Mouse (Mus musculus) frontal cortex, adult 2 months (tissue): ENCODE data around the gene E130114P18Rik. TPM values are rescaled to one million over a fixed set of nuclear protein-coding genes. Genes with fewer than 3 reads are reported as not detected.

ENCODE experiments used
- DNase-seq, 2 experiments: peaks; one replicate each; pipeline ENCODE4 v3.0.0; 2022; ENCODE audit warnings: low spot score in 1 of 2; ENCODE audit errors: extremely low spot score in 1 of 2
- polyA plus RNA-seq: library from polyadenylated mRNA; depleted of rRNA; stranded (reverse); fragments of >200 nt; gene quantifications from 2 replicates; pipeline ENCODE4 v1.2.3, GENCODE M21; 2012; rRNA removed

E130114P18Rik gene
- polyA plus RNA-seq, 1 experiment = 22.6 TPM

GRCm38 (mm10) chr4:97582796-97583430 is 195.0 kb downstream of the E130114P18Rik start:
- DNase-seq = no peak

DNA sequence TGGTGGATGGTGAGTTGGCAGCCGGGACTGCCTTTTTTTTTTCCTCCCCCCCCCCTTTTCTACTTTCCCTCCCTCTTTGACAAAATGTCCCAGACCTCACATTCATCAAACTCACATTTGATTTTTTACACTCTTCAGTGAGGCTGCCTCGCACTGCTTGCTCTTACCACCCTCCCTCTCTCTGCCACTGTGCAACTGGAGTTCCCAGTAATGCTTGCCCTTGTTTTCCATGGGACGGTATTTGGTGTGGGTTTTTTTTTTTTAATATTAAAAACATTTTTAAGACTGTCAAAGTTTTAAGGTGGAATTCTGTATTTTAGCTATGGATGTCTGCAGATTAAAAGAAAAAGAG is 195.8 kb downstream of the E130114P18Rik start:
- DNase-seq = no peak

- DNase-seq = no peak
These were observed 196.4 kb downstream of the E130114P18Rik start for GRCm38 (mm10) chr4:97581314-97582063.

DNA sequence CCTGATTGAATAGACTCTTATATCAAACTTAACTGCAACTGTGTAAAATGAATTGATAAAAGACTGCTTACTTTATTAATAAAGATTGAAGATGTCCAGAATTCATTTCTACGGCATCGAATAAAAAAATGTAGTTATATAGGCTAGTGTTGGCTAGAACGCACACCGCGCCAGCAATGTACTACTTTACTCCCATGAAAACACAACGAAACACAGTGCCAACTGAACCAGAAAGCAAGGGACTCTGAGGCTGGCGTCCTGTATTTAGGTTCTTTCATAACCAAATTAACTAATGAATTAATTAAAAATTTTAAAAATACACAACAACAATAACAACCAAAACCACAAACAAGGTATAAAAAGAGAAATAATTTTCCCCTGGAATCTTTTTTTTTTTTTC is 197.0 kb downstream of the E130114P18Rik start:
- DNase-seq = no peak

DNA sequence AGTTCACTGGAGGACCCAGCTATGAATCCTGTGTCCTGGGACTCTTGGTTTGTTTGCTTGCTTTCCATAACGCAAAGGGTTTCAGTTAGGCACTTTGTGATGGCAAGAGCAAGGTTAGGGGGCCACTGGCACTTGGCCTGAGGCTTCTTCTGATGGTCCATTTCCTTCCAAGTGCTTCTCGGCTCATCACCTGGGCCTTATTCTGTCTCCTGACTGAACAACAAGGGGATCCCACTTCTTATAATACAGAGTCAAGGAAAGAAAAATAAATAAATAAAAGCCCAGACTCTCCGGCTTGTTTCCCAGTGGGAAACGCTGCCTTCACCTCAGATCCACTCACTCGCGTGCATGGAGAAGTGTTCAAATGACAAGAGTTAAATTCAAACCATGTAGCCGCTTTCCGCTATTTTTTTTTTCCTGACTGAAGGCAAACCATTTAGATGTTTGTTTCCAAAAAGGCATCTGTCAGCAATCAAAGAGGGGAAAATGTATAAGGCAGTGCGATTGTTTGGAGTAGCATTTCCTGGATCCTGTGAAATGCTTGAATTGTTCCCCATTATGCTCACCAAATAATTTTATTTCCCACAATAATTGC is 199.2 kb downstream of the E130114P18Rik start:
- no peak for DNase-seq

GRCm38 (mm10) chr4:97577431-97577830 is 200.4 kb downstream of the E130114P18Rik start:
- DNase-seq = no peak

DNA sequence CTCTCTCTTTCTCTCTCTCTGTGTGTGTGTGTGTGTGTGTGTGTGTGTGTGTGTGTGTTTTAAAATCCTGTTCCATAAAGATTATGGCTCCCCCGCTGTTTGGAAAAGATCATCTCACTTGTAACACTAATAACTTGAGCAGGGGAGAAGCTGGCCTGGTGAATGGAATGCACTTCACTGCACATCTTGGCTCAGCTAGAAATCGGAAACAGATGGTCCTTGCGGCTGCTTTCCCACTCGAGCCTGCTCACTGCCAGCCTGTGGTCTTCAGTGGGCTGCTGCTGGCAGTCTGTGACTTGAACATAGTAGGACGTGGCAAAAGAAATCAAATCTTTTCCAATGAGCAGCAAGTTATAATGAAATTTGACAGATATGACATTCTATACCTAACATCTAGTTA is 202.4 kb downstream of the E130114P18Rik start:
- peak; percentile 28 to 66 for DNase-seq

GRCm38 (mm10) chr4:97569320-97569719 is 208.6 kb downstream of the E130114P18Rik start:
- no peak for DNase-seq

DNA sequence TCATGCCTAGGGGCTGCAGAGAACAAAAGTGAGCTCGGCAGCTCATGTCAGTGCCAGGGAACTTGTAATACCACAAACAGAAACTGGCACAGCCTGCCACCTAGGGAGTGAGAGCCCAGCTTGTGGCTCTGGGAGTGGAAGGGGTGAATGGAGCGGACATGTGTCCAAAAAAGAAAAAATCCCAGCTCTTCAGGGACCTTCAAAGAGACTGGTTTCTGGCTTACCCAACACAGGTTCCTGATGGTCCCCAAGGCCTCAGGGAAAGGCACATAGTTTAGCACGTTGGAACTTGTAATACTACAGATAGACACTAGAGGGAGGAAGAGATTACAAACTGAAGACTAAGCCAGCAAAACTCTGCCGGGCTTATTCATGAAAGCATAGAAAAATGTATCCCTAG is 213.2 kb downstream of the E130114P18Rik start:
- no peak for DNase-seq

DNA sequence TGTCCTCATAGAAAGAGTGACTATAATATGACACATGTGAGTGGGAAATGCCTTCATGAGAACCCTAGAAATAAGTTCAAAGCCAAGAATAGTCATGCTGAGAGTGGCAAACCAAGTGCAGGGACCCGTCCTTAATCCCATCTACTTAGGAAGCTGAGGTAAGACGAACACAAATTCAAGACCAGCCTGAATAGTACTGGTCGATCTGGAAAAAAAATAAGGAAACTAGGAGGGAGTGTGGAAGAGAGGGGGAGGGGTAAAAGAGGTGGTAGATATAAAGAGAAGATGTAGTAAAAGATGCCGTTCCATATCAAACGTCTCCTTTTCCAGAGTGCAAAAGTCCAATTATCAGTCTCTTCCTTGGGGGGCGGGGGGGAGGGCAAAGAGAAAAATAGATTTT is 213.7 kb downstream of the E130114P18Rik start:
- no peak for DNase-seq

GRCm38 (mm10) chr4:97557585-97557984 is 220.3 kb downstream of the E130114P18Rik start:
- no peak for DNase-seq

DNA sequence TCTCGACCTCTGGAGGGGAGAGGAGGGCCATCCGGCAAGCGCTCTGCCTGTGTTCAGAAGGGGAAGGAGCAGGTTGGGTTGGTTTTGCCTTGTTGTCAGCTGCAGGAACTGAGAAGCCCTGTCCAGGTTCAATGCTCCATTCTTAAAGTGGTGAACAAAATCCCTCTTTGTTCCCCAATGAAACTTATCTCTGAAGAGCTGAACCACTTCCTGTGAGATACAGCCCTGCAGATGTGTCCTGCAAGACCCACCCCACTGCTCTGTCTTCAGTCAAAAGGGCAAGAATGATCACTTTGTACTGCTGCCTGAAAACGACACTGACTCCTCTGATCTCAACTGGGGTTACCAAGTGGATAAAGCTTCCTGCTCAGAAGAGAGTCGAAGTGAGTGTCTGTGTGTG is 233.9 kb downstream of the E130114P18Rik start:
- peak in 1 of 2 experiments; percentile 3 for DNase-seq

GRCm38 (mm10) chr4:97532072-97532471 is 245.8 kb downstream of the E130114P18Rik start:
- DNase-seq = no peak

GRCm38 (mm10) chr4:97528517-97528916 is 249.4 kb downstream of the E130114P18Rik start:
- DNase-seq = no peak

Other genes starting within 250 kb of the E130114P18Rik start
- gene Nfia, start 5.3 kb downstream of the E130114P18Rik start, polyA plus RNA-seq = 20.4 and 24.3 TPM in 2 replicates